Mouse (Mus musculus): Measurements from ENCODE around the gene Accsl. TPM values are rescaled to one million over a fixed set of nuclear protein-coding genes. Genes with fewer than 3 reads are reported as not detected.

The Accsl gene
- total and polyA plus RNA-seq, 3 experiments: 0.20 TPM; not detected in 2

- Histone ChIP-seq H3K79me2 (replicated peaks; ENCODE audit: control insufficient read depth, insufficient read depth, low read length) (no peaks in the 10 kb centered on the region), H3K4me3 (no peak overlapping the region), H3K27me3 (ENCODE audit: control insufficient read depth, insufficient read depth, low read length) (no peaks in the 10 kb centered on the region), H3K27ac (no peak overlapping the region), H3K9ac (ENCODE audit: low read depth, low read length) (no peak overlapping the region), H3K36me3 (ENCODE audit: control insufficient read depth, insufficient read depth, low read length) (no peaks in the 10 kb centered on the region), H3K4me1 (ENCODE audit: control insufficient read depth, insufficient read depth, low read length) (no peaks in the 10 kb centered on the region)
- WGBS: 83% methylated on average over 13 of the region's 13 CpGs
- DNase-seq: no peak
- intact Hi-C loops (cut with DNase I): no loop called here
- TF ChIP-seq EP300 (IDR thresholded peaks at IDR 0.05; ENCODE audit: insufficient read depth, low read depth, low read length) (no peak), POLR2A (IDR thresholded peaks at IDR 0.05; ENCODE audit: insufficient read depth, low read depth, low read length) (no peak), CTCF (IDR thresholded peaks at IDR 0.05) (no peak)
Observed at GRCm38 (mm10) chr2:93836232-93836785, 32.6 kb downstream of the Accsl start.

- Histone ChIP-seq H3K27ac (no peak overlapping the region), H3K4me1 (ENCODE audit: control insufficient read depth, insufficient read depth, low read length) (no peaks in the 10 kb centered on the region), H3K9ac (ENCODE audit: low read depth, low read length) (no peak overlapping the region), H3K36me3 (ENCODE audit: control insufficient read depth, insufficient read depth, low read length) (no peaks in the 10 kb centered on the region), H3K79me2 (replicated peaks; ENCODE audit: control insufficient read depth, insufficient read depth, low read length) (no peaks in the 10 kb centered on the region), H3K4me3 (no peak overlapping the region), H3K27me3 (ENCODE audit: control insufficient read depth, insufficient read depth, low read length) (no peaks in the 10 kb centered on the region)
- intact Hi-C loops (cut with DNase I): no loop called here
- no peak for TF ChIP-seq CTCF (IDR thresholded peaks at IDR 0.05)
- no peak for TF ChIP-seq POLR2A (IDR thresholded peaks at IDR 0.05; ENCODE audit: insufficient read depth, low read depth, low read length)
- no peak for TF ChIP-seq EP300 (IDR thresholded peaks at IDR 0.05; ENCODE audit: insufficient read depth, low read depth, low read length)
- DNase-seq: no peak
- 80% methylated on average over 11 of the region's 11 CpGs for WGBS
Observed at GRCm38 (mm10) chr2:93835596-93835995, 33.4 kb downstream of the Accsl start.

GRCm38 (mm10) chr2:93823519-93823918 is 45.4 kb downstream of the Accsl start:
- intact Hi-C loops (cut with DNase I): no loop called here
- H3K4me1 ChIP-seq (ENCODE audit: control insufficient read depth, insufficient read depth, low read length): peaks cover 1% of the 10 kb centered on the region; the same call in 1 of the 2 replicates
- H3K9ac ChIP-seq (ENCODE audit: low read depth, low read length): no peak overlapping the region
- DNase-seq: peak; percentile 41 to 55
- no peaks in the 10 kb centered on the region for H3K36me3 ChIP-seq (ENCODE audit: control insufficient read depth, insufficient read depth, low read length)
- WGBS: 16% methylated on average over 8 of the region's 8 CpGs
- H3K27ac ChIP-seq: no peak overlapping the region
- H3K27me3 ChIP-seq (ENCODE audit: control insufficient read depth, insufficient read depth, low read length): no peaks in the 10 kb centered on the region
- TF ChIP-seq CTCF (IDR thresholded peaks at IDR 0.05): peak; percentile 97
- peak; percentile 78; the same call in 1 of the 2 replicates for TF ChIP-seq EP300 (IDR thresholded peaks at IDR 0.05; ENCODE audit: insufficient read depth, low read depth, low read length)
- TF ChIP-seq POLR2A (IDR thresholded peaks at IDR 0.05; ENCODE audit: insufficient read depth, low read depth, low read length): no peak
- H3K4me3 ChIP-seq: no peak overlapping the region
- peaks cover 4% of the 10 kb centered on the region for H3K79me2 ChIP-seq (replicated peaks; ENCODE audit: control insufficient read depth, insufficient read depth, low read length)

GRCm38 (mm10) chr2:93822045-93822749 is 46.8 kb downstream of the Accsl start, which contains the start of gene Ext2:
Gene Ext2 (minus strand): TSS chr2:93822568.
- Histone ChIP-seq H3K27me3 (ENCODE audit: control insufficient read depth, insufficient read depth, low read length) (no peaks in the 10 kb centered on the region), H3K36me3 (ENCODE audit: control insufficient read depth, insufficient read depth, low read length) (no peaks in the 10 kb centered on the region), H3K4me1 (ENCODE audit: control insufficient read depth, insufficient read depth, low read length) (peaks cover 1% of the 10 kb centered on the region; the same call in 1 of the 2 replicates), H3K79me2 (replicated peaks; ENCODE audit: control insufficient read depth, insufficient read depth, low read length) (peaks cover 6% of the 10 kb centered on the region), H3K4me3 (peak within 1 kb of the TSS; percentile 80), H3K27ac (peak within 1 kb of the TSS; percentile 75), H3K9ac (ENCODE audit: low read depth, low read length) (peak within 1 kb of the TSS; percentile 92)
- TF ChIP-seq POLR2A (IDR thresholded peaks at IDR 0.05; ENCODE audit: insufficient read depth, low read depth, low read length): peak; percentile 48; the same call in 1 of the 2 replicates
- peak; percentile 97 for TF ChIP-seq CTCF (IDR thresholded peaks at IDR 0.05)
- no peak for TF ChIP-seq EP300 (IDR thresholded peaks at IDR 0.05; ENCODE audit: insufficient read depth, low read depth, low read length)
- DNase-seq: peak; percentile 91 to 95
- intact Hi-C loops (cut with DNase I): no loop called here
- 14% methylated on average over 66 of the region's 66 CpGs for WGBS

GRCm38 (mm10) chr2:93817791-93818190 is 51.2 kb downstream of the Accsl start:
- Histone ChIP-seq H3K4me1 (ENCODE audit: control insufficient read depth, insufficient read depth, low read length) (peaks cover 1% of the 10 kb centered on the region; the same call in 1 of the 2 replicates), H3K27me3 (ENCODE audit: control insufficient read depth, insufficient read depth, low read length) (no peaks in the 10 kb centered on the region), H3K36me3 (ENCODE audit: control insufficient read depth, insufficient read depth, low read length) (no peaks in the 10 kb centered on the region), H3K9ac (ENCODE audit: low read depth, low read length) (no peak overlapping the region), H3K27ac (no peak overlapping the region), H3K79me2 (replicated peaks; ENCODE audit: control insufficient read depth, insufficient read depth, low read length) (peaks cover 9% of the 10 kb centered on the region), H3K4me3 (no peak overlapping the region)
- WGBS: 97% methylated on average over 5 of the region's 5 CpGs
- TF ChIP-seq CTCF (IDR thresholded peaks at IDR 0.05): no peak
- no peak for TF ChIP-seq POLR2A (IDR thresholded peaks at IDR 0.05; ENCODE audit: insufficient read depth, low read depth, low read length)
- no peak for TF ChIP-seq EP300 (IDR thresholded peaks at IDR 0.05; ENCODE audit: insufficient read depth, low read depth, low read length)
- DNase-seq: no peak
- intact Hi-C loops (cut with DNase I): loop anchor here (10.0 kb wide), 1 partner anchor 343 kb away; no protein-coding TSS in a partner anchor

- Histone ChIP-seq H3K27ac (no peak overlapping the region), H3K27me3 (ENCODE audit: control insufficient read depth, insufficient read depth, low read length) (no peaks in the 10 kb centered on the region), H3K36me3 (ENCODE audit: control insufficient read depth, insufficient read depth, low read length) (no peaks in the 10 kb centered on the region), H3K79me2 (replicated peaks; ENCODE audit: control insufficient read depth, insufficient read depth, low read length) (peaks cover 4% of the 10 kb centered on the region), H3K9ac (ENCODE audit: low read depth, low read length) (no peak overlapping the region), H3K4me1 (ENCODE audit: control insufficient read depth, insufficient read depth, low read length) (no peaks in the 10 kb centered on the region), H3K4me3 (no peak overlapping the region)
- TF ChIP-seq EP300 (IDR thresholded peaks at IDR 0.05; ENCODE audit: insufficient read depth, low read depth, low read length): no peak
- no peak for TF ChIP-seq POLR2A (IDR thresholded peaks at IDR 0.05; ENCODE audit: insufficient read depth, low read depth, low read length)
- no peak for TF ChIP-seq CTCF (IDR thresholded peaks at IDR 0.05)
- no peak for DNase-seq
- 91% methylated on average over 22 of the region's 22 CpGs for WGBS
- intact Hi-C loops (cut with DNase I): loop anchor here (10.0 kb wide), 1 partner anchor 339 kb away; no protein-coding TSS in a partner anchor
Observed at GRCm38 (mm10) chr2:93813343-93813742, 55.6 kb downstream of the Accsl start.
